Mouse (Mus musculus) ovary, postnatal 36 days (tissue): ENCODE measurements around the gene Ehd2.

Experiments used
- DNase-seq: peaks from one replicate; pipeline ENCODE4 v3.0.0; 2022; ENCODE audit warnings: low spot score, mixed read lengths

Ehd2 gene

DNA sequence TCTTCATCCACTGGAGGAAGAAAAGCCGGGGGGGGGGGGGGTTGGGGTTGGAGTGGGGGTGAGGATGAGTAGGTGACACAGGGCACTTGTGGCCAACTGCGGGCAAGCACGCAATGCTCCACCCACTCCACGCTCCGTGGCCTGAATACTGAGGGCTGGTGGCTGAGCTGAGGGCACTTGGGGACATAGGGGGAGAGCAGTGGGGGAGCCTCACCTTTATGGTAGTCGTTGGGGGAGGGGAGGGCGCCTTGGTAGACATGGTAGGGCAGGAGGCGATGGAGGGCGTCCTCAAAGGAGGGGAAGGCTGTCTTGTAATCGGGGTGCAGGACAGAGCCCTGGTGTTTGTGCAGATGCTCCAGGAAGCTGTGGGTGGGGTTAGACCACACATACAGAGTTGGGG is 8.1 kb upstream of the Ehd2 start:
- no peak for DNase-seq

DNA sequence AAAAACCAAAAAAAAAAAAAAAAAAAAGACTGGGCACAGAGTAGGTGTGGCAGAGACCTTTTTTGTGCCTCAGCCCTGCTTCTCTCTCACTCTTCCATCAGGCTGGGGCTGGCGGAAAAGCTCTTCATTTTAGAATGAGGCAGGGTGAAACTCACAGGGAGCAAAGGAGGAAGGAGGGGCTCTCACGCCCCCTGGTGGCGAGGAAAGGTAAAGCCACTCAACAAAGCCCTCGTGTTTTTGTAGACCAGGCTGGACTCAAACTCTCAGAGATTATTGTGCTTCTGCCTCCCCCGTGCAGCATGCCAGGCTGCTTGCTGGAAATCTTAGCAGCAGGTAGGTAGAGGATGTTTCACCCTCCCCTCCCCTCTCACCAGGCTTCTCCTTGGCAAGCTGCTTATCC is 7.3 kb upstream of the Ehd2 start:
- DNase-seq: peak; percentile 58

- peak; percentile 14 for DNase-seq
Observed at GRCm38 (mm10) chr7:15972247-15972646, 4.9 kb upstream of the Ehd2 start.

DNA sequence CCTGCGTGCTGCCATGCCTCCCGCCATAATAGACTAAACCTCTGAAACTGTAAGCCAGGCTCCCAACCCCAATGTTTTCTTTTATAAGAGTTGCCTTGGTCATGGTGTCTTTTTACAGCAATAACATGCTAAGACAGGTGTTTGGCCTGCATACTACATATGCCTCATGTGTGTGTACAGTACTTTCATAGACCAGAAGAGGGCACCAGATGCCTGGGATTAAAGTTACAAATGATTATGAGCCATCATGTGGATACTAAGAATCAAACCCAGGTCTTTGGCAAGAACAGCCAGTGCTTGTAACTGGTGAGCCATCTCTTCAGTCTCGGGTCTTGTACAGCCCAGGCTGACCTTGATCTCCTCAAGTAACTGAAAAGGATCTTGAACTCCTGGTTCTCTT is 2.3 kb upstream of the Ehd2 start:
- DNase-seq: no peak

- no peak for DNase-seq
Observed at GRCm38 (mm10) chr7:15968322-15968721, 955 bp upstream of the Ehd2 start.

- DNase-seq: peak; percentile 3
Observed at GRCm38 (mm10) chr7:15966489-15966888, 878 bp downstream of the Ehd2 start.

GRCm38 (mm10) chr7:15963798-15964652 is 3.3 kb downstream of the Ehd2 start:
- peak; percentile 13 for DNase-seq

DNA sequence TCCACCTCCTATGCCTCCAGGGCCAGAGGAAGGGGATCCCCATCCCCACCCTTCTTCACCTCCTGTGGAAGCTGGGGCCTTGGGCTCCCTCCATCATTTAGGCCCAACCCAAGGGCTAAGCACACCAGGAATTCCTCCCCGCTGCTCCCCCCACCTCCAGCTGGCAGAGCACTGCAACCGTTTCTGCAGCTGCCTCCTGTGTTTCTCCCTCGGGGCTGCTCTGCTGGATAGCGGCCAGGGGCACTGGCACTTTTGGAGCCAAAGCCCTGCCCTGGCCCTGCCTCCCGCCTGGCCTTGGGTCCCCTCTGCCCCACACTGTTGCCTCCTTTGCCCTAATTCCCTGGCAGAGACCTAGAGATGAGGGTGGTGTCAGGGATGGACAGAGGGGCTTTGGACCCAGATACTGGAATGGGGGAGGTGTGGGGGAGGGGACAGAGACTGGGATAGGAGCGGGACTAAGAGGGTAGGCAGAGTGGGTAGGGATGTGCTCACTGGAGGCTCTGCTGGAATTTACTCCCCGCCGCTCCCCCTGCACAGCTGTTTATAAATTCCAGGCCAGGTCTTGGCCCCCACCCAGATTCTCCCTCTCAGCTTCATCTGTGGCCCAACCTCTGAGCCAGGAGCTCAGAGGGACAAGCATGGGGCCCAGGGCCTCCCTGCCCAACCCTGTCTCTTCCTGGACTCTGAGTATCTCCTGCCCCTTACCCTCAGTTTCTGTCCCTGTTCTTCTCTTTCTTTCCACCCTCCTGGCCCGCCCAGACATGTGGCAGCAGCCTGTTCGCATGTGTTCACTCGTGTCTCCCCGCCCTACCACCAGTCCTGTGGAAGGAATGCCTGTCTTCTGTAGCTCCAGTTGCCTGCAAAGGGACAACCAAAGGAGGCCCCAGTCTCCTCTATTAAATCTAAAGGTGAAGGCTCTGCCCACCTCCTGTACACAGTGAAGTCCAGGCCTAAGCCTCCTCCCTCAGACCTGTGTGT is 4.8 kb downstream of the Ehd2 start:
- DNase-seq: peak; percentile 95

GRCm38 (mm10) chr7:15961798-15962197 is 5.6 kb downstream of the Ehd2 start:
- DNase-seq: peak; percentile 6

GRCm38 (mm10) chr7:15961239-15961638 is 6.1 kb downstream of the Ehd2 start:
- peak; percentile 20 for DNase-seq

DNA sequence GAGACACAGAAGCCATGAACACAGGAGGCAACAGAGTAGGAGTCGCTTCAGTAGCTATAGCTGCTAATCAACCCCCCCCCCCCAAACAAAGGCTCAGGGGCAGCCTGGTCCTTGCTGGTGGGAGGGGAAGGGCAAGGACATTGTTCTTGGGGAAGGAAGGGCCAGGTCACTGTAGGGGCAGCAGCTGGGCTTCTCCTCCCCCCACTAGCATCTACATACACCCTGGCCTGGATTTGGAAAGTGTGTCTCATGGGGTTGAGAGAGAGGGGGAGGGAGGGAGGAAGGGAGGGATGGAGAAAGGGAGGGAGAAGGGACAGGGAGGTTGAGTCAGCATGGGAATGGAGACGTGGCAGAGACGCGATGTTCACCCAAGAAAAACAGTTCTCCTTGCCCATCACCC is 6.7 kb downstream of the Ehd2 start:
- DNase-seq: peak; percentile 22

GRCm38 (mm10) chr7:15956143-15956542 is 11.2 kb downstream of the Ehd2 start:
- no peak for DNase-seq

DNA sequence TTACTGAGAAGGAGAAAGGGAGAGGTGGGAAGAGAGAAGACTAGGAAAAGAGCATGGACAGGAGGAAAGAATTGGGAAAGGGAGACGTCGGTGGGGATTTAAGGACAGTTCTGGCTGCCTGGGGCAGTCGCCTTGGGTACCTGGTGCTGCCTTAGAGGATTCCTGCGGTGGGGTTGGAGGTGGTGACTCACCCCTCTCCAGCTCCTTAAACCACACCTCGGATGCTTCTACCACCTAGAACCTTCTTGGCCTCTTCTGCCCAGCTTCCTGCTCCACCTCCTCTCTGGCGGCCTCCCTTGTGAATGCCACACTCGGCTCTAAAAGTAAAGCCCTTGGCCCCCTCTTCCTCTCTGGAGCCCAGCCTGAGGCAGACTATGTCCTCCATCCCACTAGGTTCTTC is 11.9 kb downstream of the Ehd2 start:
- DNase-seq: no peak

GRCm38 (mm10) chr7:15954978-15955443 is 12.4 kb downstream of the Ehd2 start:
- peak; percentile 39 for DNase-seq

- DNase-seq: no peak
Observed at GRCm38 (mm10) chr7:15954436-15954835, 12.9 kb downstream of the Ehd2 start.

GRCm38 (mm10) chr7:15953307-15954074 is 13.9 kb downstream of the Ehd2 start:
- no peak for DNase-seq

GRCm38 (mm10) chr7:15952416-15952815 is 15.0 kb downstream of the Ehd2 start:
- no peak for DNase-seq

DNA sequence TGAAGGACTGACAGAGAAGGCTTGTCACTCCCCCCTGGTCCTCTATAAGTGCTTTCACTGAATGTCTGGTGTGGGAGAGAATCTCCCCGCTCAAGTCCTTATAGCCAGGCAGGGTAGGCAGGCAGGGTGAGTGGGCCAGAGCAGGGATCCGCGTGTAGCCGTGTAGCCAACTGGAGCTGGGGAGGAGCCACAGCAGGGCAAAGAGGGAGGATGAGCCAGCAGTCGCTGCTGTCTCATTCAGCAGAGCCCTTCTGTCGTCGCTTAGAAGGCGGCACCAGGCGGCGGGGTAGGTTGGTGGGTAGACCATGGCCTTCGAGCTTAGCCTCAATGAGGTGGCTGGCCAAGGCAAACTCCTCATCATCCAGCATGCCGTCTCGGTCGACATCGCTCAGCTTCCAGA is 17.4 kb downstream of the Ehd2 start:
- no peak for DNase-seq

GRCm38 (mm10) chr7:15949216-15949790 is 18.1 kb downstream of the Ehd2 start:
- DNase-seq: no peak

- peak; percentile 86 for DNase-seq
Observed at GRCm38 (mm10) chr7:15948381-15948941, 18.9 kb downstream of the Ehd2 start.

DNA sequence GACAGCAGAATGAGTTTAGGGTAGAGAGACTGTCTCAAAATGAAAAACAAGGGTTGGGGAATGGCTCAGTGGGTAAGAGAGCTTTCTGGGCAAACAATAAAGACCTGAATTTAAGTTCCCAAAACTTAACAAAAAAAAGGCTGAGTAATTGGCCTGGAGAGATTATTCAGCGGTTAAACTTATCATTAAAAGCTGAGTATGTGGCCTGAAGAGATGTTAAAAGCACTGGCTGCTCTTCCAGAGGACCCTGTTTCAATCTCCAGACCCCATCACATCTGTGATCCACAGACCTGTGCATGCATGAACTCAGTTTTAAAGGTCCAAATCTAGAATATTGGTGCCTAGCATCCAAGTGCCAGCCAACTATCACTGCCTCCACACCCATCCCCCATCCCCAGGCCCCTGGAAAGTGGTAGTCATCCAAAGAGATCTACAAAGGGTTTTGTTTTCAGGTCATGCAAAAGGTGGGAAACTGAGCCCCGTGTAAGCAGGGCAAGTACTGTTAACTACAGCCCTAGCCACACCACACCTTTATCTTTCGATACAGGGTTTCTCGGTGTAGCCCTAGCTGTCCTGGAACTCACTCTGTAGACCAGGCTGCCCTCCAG is 19.6 kb downstream of the Ehd2 start:
- no peak for DNase-seq
